Mouse (Mus musculus) CD4-positive, CD25-positive, alpha-beta regulatory T cell, adult 4 months (primary cell): Measurements from ENCODE around the gene Plxdc1. TPM values are rescaled to one million over a fixed set of nuclear protein-coding genes. Genes with fewer than 3 reads are reported as not detected.
A peak's percentile ranks its signal among the peaks of the same experiment; 100 is the strongest.

Experiments
- ATAC-seq: one replicate; pipeline ENCODE4 v1.8.0; 2017
- polyA plus RNA-seq, 2 experiments: library from polyadenylated mRNA; unstranded; fragments of 100-300 nt; shearing (Covaris generic); gene quantifications; one replicate each; pipeline ENCODE4 v1.2.1; 2017

Gene Plxdc1
- polyA plus RNA-seq, 2 experiments from 2014 or later = 1.8 to 3.7 TPM

GRCm38 (mm10) chr11:97955146-97955902, 30.9 kb downstream of the Plxdc1 start:
- ATAC-seq = peak; percentile 95

DNA sequence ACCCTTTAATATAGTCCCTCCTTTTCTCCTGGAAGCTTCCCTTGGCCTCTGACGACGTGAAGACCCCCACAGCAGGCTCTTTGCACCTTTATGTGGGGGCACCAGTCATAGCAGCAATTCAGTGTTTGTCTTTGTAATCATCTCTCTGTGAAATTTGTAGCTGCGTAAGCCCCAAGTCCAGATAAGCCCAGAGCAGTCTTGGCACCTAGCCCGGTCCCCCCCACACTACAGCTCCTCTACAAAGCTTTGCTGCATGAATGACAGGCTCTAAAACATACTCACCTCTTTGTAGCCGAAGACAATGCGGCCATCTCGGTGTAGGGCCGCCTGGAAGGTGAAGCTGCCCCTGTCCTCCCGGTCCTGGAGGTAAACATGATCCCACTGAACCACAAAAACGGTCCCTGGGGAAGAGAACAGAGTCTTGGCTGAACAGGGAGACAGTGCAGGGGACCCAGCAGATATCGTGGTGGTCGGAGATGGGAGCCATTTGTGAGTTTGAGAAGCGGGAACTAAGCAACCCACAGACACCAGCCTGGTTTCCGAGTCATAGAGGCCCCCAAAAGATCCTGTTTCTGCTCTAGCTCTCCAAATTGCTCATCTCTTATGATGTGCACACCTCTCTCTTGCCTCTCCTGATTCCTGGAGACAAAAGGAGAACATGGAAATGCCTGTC, 31.6 kb downstream of the Plxdc1 start:
- no peak for ATAC-seq

DNA sequence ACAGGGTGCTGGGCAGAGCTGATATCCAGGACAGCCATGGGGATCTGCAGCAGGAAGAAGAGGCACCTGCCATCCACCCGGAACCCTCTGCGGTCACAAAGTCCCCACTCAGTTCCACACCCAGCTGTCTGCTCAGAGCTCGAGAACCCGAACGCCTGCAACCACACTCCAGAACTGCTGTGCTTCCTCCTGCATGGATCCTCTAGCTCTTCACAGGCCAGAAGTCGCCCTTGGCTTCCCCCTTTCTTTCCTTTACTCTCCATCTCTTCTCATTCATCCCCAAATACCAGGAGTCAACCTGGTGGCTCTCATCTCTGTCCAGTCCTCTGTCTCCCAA, 32.3 kb downstream of the Plxdc1 start:
- ATAC-seq = no peak

GRCm38 (mm10) chr11:97953179-97953938, 32.9 kb downstream of the Plxdc1 start:
- ATAC-seq = no peak

GRCm38 (mm10) chr11:97952367-97953006, 33.8 kb downstream of the Plxdc1 start:
- ATAC-seq = no peak

GRCm38 (mm10) chr11:97949703-97950475, 36.4 kb downstream of the Plxdc1 start:
- peak; percentile 40 for ATAC-seq

GRCm38 (mm10) chr11:97947426-97947825, 38.8 kb downstream of the Plxdc1 start:
- peak; percentile 57 for ATAC-seq

- ATAC-seq = peak; percentile 79
Observed at GRCm38 (mm10) chr11:97945738-97946289, 40.4 kb downstream of the Plxdc1 start.

DNA sequence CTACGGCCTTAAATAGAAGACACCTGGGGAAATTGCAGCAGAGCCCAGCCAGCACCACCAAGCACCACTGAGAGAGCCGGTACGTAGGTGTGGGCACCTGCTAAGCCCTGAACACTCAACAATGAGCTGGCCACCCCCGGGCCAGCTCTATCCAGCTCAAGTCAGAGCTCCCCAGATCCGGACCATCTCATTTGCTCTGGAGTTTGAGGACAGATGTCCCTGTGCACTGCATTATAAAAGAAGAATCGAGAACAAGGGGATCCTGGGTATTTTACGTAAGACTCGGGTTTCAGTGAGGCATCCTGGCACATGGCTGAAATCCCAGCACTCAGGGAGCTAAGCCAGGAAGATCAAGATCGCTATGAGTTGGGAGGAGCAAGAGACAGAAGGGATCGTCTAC, 41.2 kb downstream of the Plxdc1 start:
- ATAC-seq = no peak

GRCm38 (mm10) chr11:97943256-97943655, 43.0 kb downstream of the Plxdc1 start:
- ATAC-seq = no peak

DNA sequence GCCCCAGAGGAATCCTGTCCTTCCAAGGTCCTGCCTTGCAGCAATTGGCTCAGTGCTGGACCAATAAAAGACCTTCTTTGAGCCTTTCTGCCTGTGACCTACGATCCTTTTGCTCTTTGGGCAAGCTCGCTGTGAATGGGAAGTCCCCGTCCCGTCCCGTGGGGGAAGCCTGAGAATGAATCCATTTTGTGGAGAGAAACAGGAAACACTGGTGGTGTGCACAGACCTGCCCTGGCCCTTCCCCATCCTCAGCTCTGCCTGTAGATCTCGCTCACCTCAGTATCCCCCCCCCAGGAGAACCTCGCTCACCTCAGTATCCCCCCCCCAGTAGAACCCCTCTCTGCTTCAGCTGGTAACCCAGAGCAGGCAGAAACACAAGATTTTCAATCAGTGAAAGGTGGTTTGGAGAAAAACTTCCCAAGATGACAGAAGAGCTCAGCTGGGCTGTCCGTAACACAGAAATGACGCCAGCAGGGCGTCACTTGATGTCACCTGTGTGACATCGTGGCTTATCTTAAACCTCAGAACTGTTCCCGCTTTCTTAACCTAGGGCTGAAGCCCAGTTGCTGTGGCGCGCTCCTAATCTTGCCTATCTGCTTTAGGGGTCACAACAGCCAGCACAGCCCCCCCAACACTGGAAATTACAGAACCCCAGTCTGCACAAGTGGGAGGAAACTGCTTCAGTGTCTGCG, 43.7 kb downstream of the Plxdc1 start:
- peak; percentile 51 for ATAC-seq

DNA sequence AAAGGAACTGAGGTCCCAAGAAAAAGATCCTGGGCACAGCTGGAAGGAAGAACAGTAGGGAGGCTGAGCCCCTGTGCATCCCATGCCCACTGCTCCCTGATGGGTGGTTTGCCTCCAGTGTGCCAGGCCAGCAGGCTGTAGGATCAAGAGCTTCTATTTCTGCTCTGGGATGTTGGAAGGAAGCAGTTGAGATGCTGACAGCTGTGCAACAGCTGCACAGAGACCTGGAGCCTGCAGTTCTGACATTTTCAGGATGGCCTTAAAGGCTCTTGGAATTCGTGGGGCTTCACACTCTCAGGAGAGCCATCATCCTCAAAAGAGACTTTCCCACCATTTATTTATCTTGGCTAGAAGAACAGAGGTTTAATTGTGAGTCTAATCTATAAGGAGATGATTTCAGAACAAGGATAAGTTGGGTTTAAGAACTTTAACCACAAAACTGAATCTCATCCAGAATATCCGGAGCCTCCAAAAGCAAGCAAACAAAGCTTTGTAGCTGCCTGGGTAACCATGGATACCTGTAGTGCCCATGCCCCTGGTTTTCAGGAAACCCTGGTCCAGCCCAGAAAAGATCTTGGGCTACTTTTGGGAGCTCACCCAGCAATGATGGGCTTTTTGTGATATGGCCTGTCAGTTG, 48.7 kb downstream of the Plxdc1 start:
- ATAC-seq = no peak

GRCm38 (mm10) chr11:97936758-97937157, 49.5 kb downstream of the Plxdc1 start:
- ATAC-seq = peak; percentile 60

- no peak for ATAC-seq
Observed at GRCm38 (mm10) chr11:97935913-97936575, 50.2 kb downstream of the Plxdc1 start.

- no peak for ATAC-seq
Observed at GRCm38 (mm10) chr11:97933553-97933952, 52.7 kb downstream of the Plxdc1 start.

DNA sequence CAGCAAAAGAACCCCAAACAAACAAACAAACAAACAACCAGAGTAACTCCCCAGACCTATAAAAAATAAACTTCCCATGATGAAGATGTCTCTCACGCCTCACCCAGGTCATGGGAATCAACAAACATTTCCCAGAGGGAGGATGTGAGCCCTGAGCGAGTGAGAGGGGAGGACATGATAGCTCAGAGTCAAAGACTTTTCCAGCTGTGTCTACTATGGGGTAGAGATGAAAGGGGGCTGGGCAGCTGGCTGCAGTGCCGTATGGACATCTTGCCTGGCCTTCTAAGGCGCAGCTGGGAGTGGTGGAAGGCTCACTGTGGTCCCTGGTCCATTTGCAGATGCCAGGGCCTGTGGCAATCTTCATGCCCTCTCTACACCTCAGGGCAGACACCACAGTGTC, 57.3 kb downstream of the Plxdc1 start:
- no peak for ATAC-seq

DNA sequence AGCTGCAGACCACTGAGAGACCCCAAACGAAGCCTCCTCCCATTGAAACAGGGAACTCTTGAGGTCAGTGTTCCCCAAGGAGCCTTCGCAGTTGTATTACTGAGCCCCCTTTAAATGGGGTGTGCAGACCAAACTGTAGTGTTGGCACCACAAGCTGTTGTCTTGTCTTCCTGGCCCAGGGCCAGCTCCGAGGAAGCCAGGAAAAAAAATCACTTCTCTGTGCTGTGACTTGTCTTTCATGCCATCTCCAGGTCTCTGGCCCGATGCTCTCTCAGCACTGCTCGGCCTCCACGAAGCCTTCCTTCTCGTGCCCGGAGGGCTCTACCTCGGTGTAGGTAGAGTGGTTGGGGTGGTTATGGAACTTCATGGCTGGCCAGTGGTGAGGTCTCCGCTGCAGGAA, 62.0 kb downstream of the Plxdc1 start:
- no peak for ATAC-seq

GRCm38 (mm10) chr11:97923639-97924038, 62.6 kb downstream of the Plxdc1 start:
- no peak for ATAC-seq

DNA sequence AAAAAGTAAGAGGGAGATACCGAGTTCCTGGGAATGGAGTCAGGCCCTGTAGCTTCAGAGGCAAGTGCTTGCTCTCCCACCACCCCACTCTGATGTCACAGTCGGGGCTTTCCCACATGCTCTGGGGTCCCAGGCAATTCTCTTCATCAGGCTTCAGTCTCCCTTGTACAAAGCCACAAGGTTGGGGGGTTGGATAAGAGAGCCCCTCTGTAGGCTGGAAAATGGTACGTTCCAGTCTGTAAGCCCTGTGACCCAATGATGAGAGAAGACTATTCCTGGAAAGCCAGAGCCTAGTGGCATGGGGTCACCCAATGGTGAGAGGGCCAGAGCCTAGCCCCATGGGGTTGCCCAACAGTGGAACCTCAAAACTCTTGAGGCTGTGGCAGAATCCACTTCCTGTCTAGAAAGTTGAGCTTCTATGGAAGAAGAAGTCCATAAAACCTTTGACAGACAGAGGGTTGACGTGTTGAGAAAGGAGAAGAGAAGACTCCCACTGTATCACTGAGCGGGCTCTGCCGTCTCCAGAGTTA, 70.2 kb downstream of the Plxdc1 start:
- no peak for ATAC-seq

DNA sequence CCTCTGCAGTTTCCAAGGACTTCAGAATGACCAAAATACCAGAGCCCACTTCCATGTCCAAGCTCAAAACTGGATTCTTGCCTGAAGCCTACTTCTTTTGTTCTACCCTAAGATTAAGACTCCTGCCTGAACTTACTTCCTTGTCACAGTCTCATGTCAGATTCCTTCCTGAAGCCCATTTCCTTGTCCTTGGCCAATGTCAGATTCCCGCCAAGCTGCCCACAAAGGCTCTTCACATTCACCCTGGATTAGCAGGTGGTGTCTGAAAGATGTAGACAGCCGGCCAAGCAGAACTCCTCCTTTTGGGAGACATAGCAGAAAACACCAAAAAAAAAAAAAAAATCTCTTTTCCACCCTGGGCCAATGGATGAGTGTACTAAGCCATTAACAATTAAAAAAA, 70.8 kb downstream of the Plxdc1 start:
- no peak for ATAC-seq
